Mouse (Mus musculus) brain, embryonic 14.5 days (tissue): ENCODE results near the gene Dnaaf1. TPM values are rescaled to one million over a fixed set of nuclear protein-coding genes. Genes with fewer than 3 reads are reported as not detected.

Experiments used
- DNase-seq: peaks from one replicate; pipeline ENCODE4 v3.0.0-alpha.2; 2011; ENCODE audit warnings: low read depth
- CTCF ChIP-seq: fragments of 200-500 bp; IDR thresholded peaks from 2 replicates; pipeline ENCODE4 v1.5.1; 2012; ENCODE audit warnings: inconsistent platforms, mild to moderate bottlenecking, moderate library complexity, borderline replicate concordance; ENCODE audit not compliant: insufficient read depth, insufficient read length; ENCODE audit errors: extremely low read depth
- POLR2A ChIP-seq: fragments of 200-500 bp; IDR thresholded peaks from 2 replicates; pipeline ENCODE4 v1.6.1; 2012; ENCODE audit warnings: mild to moderate bottlenecking, inconsistent platforms, borderline replicate concordance; ENCODE audit not compliant: poor library complexity, insufficient read depth, insufficient read length, severe bottlenecking; ENCODE audit errors: extremely low read depth
- polyA plus RNA-seq: library from polyadenylated mRNA; depleted of rRNA; stranded (reverse); fragments of >200 nt; gene quantifications from 2 replicates; pipeline ENCODE4 v1.2.3, GENCODE M21; 2012

The Dnaaf1 gene
- polyA plus RNA-seq, 1 experiment: 0.40 TPM

GRCm38 (mm10) chr8:119585901-119586300 is 10.9 kb downstream of the Dnaaf1 start:
- no peak for DNase-seq
- no peak for TF ChIP-seq CTCF
- TF ChIP-seq POLR2A: no peak

GRCm38 (mm10) chr8:119588321-119588720 is 13.3 kb downstream of the Dnaaf1 start:
- DNase-seq: no peak
- TF ChIP-seq POLR2A (no peak), CTCF (no peak)

GRCm38 (mm10) chr8:119588844-119589243 is 13.8 kb downstream of the Dnaaf1 start:
- DNase-seq: peak; percentile 19
- no peak for TF ChIP-seq CTCF
- no peak for TF ChIP-seq POLR2A

- TF ChIP-seq CTCF: no peak
- no peak for DNase-seq
These were observed 15.3 kb downstream of the Dnaaf1 start for GRCm38 (mm10) chr8:119590348-119590747.

GRCm38 (mm10) chr8:119591456-119591855 is 16.4 kb downstream of the Dnaaf1 start:
- DNase-seq: no peak
- TF ChIP-seq CTCF: no peak
- TF ChIP-seq POLR2A: no peak

GRCm38 (mm10) chr8:119603771-119604170 is 28.7 kb downstream of the Dnaaf1 start:
- no peak for DNase-seq
- TF ChIP-seq POLR2A: no peak
- TF ChIP-seq CTCF: no peak

- TF ChIP-seq POLR2A: no peak
- TF ChIP-seq CTCF: no peak
- no peak for DNase-seq
These were observed 29.4 kb downstream of the Dnaaf1 start for GRCm38 (mm10) chr8:119604398-119604803.

GRCm38 (mm10) chr8:119604996-119605395 is 30.0 kb downstream of the Dnaaf1 start, which contains the start of gene Taf1c:
Gene Taf1c (minus strand): TSS chr8:119605222.
- TF ChIP-seq CTCF (peak; percentile 89), POLR2A (peak; percentile 21; the same call in 1 of the 2 replicates)
- peak; percentile 96 for DNase-seq

GRCm38 (mm10) chr8:119606224-119606623 is 31.2 kb downstream of the Dnaaf1 start:
- TF ChIP-seq CTCF (no peak), POLR2A (no peak)
- peak; percentile 13 for DNase-seq

GRCm38 (mm10) chr8:119612471-119612870 is 37.4 kb downstream of the Dnaaf1 start, which contains the start of gene Adad2:
Gene Adad2 (plus strand): TSS chr8:119612747.
- DNase-seq: no peak
- TF ChIP-seq POLR2A (no peak), CTCF (no peak)

- no peak for TF ChIP-seq CTCF
- TF ChIP-seq POLR2A: no peak
- DNase-seq: no peak
These were observed 40.1 kb downstream of the Dnaaf1 start for GRCm38 (mm10) chr8:119615096-119615495.

- DNase-seq: no peak
- TF ChIP-seq POLR2A: no peak
- TF ChIP-seq CTCF: no peak
These were observed 41.3 kb downstream of the Dnaaf1 start for GRCm38 (mm10) chr8:119616358-119616757.

- TF ChIP-seq POLR2A (no peak), CTCF (no peak)
These were observed 41.8 kb downstream of the Dnaaf1 start for GRCm38 (mm10) chr8:119616811-119617210.

GRCm38 (mm10) chr8:119617586-119617985 is 42.6 kb downstream of the Dnaaf1 start:
- TF ChIP-seq CTCF: no peak
- no peak for DNase-seq

More at GRCm38 (mm10) chr8:119616811-119617210, 41.8 kb downstream of the Dnaaf1 start:
- no peak for DNase-seq
